Mouse (Mus musculus) spleen, adult 2 months (tissue): ENCODE results near the gene Agbl4.

Experiments used
- CTCF ChIP-seq: fragments of 200-500 bp; IDR thresholded peaks from 2 replicates; pipeline ENCODE4 v1.5.1; 2011; ENCODE audit warnings: mild to moderate bottlenecking, inconsistent platforms; ENCODE audit not compliant: insufficient read depth, insufficient read length, insufficient replicate concordance; ENCODE audit errors: extremely low read depth
- POLR2A ChIP-seq: fragments of 200-500 bp; IDR thresholded peaks from 2 replicates; pipeline ENCODE4 v1.6.1; 2011; ENCODE audit warnings: low read depth, low read length, inconsistent platforms

GRCm38 (mm10) chr4:110916061-110916460 is 518.6 kb downstream of the Agbl4 start:
- TF ChIP-seq CTCF: no peak
- no peak for TF ChIP-seq POLR2A
